Comparison of ENCODE assay signal across 8 mouse cellular contexts in genomic region chr11:49244595-49244930, GRCm38 (mm10). TPM values are rescaled to one million over a fixed set of nuclear protein-coding genes. Genes with fewer than 3 reads are reported as not detected.
DNase-seq lines count a peak whose midpoint lies in the region; ATAC-seq and TF ChIP-seq lines count a peak whose summit lies in the region.

No protein-coding gene starts in this region.

- peak overlapping the region; percentile 70 for H3K9ac ChIP-seq in embryonic facial prominence, embryonic 13.5 days
- peak overlapping the region; percentile 66 for H3K9ac ChIP-seq in hindbrain, postnatal 0 days (replicated peaks; ENCODE audit: low read length)

- TF ChIP-seq CTCF in lung, adult 2 months (IDR thresholded peaks at IDR 0.05; ENCODE audit: insufficient read depth, low read length): no peak
- no peak for TF ChIP-seq CTCF in hindbrain, postnatal 0 days (IDR thresholded peaks at IDR 0.05; ENCODE audit: low read depth)

- H3K4me2 ChIP-seq in embryonic facial prominence, embryonic 13.5 days: peak overlapping the region; percentile 62
- peak overlapping the region; percentile 75 for H3K4me2 ChIP-seq in hindbrain, postnatal 0 days (ENCODE audit: low read depth, low read length)
- H3K4me2 ChIP-seq in myocyte (ENCODE audit: low read depth): peak overlapping the region; percentile 88

- no peak for TF ChIP-seq POLR2A in lung, adult 2 months (IDR thresholded peaks at IDR 0.05; ENCODE audit: borderline replicate concordance, extremely low read depth, low read depth, low read length)
- TF ChIP-seq POLR2A in myocyte (IDR thresholded peaks at IDR 0.05; ENCODE audit: insufficient read length, low read depth): no peak

- H3ac ChIP-seq in myocyte (ENCODE audit: control insufficient read depth, insufficient read length): peak overlapping the region; percentile 28

- 2% methylated on average over 4 of the region's 4 CpGs for WGBS in lung, adult 2 months
- WGBS in embryonic facial prominence, embryonic 13.5 days: 0% methylated on average over 4 of the region's 4 CpGs
- WGBS in hindbrain, postnatal 0 days: 2% methylated on average over 4 of the region's 4 CpGs

- ATAC-seq in embryonic facial prominence, embryonic 13.5 days (ENCODE audit: insufficient number of reproducible peaks, insufficient read depth, low FRiP score, low TSS enrichment, low read depth): no peak
- ATAC-seq in hindbrain, postnatal 0 days: no peak

- H3K27ac ChIP-seq in embryonic facial prominence, embryonic 13.5 days: peak overlapping the region; percentile 97
- peak overlapping the region; percentile 90 for H3K27ac ChIP-seq in hindbrain, postnatal 0 days

- no peaks in the 10 kb centered on the region for H3K9me3 ChIP-seq in embryonic facial prominence, embryonic 13.5 days
- H3K9me3 ChIP-seq in hindbrain, postnatal 0 days (ENCODE audit: low read length): no peaks in the 10 kb centered on the region

- H3K4me3 ChIP-seq in lung, adult 2 months (replicated peaks; ENCODE audit: extremely low read depth, low read depth, low read length): peak overlapping the region; percentile 81
- peak overlapping the region; percentile 53 for H3K4me3 ChIP-seq in embryonic facial prominence, embryonic 13.5 days
- H3K4me3 ChIP-seq in hindbrain, postnatal 0 days (ENCODE audit: low read length): peak overlapping the region; percentile 67
- H3K4me3 ChIP-seq in myocyte: peak overlapping the region; percentile 49

- no peaks in the 10 kb centered on the region for H3K27me3 ChIP-seq in embryonic facial prominence, embryonic 13.5 days
- no peaks in the 10 kb centered on the region for H3K27me3 ChIP-seq in hindbrain, postnatal 0 days (ENCODE audit: insufficient read depth, low read length)
- H3K27me3 ChIP-seq in myocyte (ENCODE audit: control insufficient read depth, insufficient read depth, insufficient read length): no peaks in the 10 kb centered on the region

- H3K4me1 ChIP-seq in lung, adult 2 months (ENCODE audit: control insufficient read depth, insufficient read depth, low read length): peaks cover 25% of the 10 kb centered on the region
- peaks cover 25% of the 10 kb centered on the region for H3K4me1 ChIP-seq in embryonic facial prominence, embryonic 13.5 days
- H3K4me1 ChIP-seq in hindbrain, postnatal 0 days (ENCODE audit: insufficient read depth, low read length): peaks cover 13% of the 10 kb centered on the region; the same call in 1 of the 2 replicates

- no peaks in the 10 kb centered on the region for H3K36me3 ChIP-seq in embryonic facial prominence, embryonic 13.5 days
- H3K36me3 ChIP-seq in hindbrain, postnatal 0 days (ENCODE audit: insufficient read depth, low read length): no peaks in the 10 kb centered on the region
- no peaks in the 10 kb centered on the region for H3K36me3 ChIP-seq in myocyte (ENCODE audit: control insufficient read depth, insufficient read depth)

- H3K79me2 ChIP-seq in myocyte (ENCODE audit: control insufficient read depth, insufficient read depth): no peaks in the 10 kb centered on the region

- DNase-seq in lung, adult 2 months: no peak
- DNase-seq in lung, postnatal 14 days: no peak
- no peak for DNase-seq in hindbrain, postnatal 0 days (ENCODE audit: low spot score)
- DNase-seq in urinary bladder, postnatal 14 days (ENCODE audit: low spot score): no peak
- no peak for DNase-seq in right cerebral cortex, postnatal 4 days
- DNase-seq in thymus, postnatal 10 days (ENCODE audit: low spot score in 2 of 2): no peak

TF ChIP-seq in myocyte, 11 proteins besides CTCF, POLR2A, EP300 and RAD21:
- TF ChIP-seq TCF12 (IDR thresholded peaks at IDR 0.05; ENCODE audit: insufficient read depth, poor library complexity, severe bottlenecking) (no peak), CEBPB (IDR thresholded peaks at IDR 0.05; ENCODE audit: insufficient read depth, poor library complexity, severe bottlenecking) (no peak), USF1 (IDR thresholded peaks at IDR 0.05; ENCODE audit: low read depth) (no peak), POLR2AphosphoS2 (IDR thresholded peaks at IDR 0.05; ENCODE audit: insufficient read length, low read depth) (no peak), MYOG (IDR thresholded peaks at IDR 0.05; ENCODE audit: control insufficient read depth in 1 of 3, insufficient read depth in 1 of 3, insufficient read length in 2 of 3, low read depth in 2 of 3) (no peak), MAX (IDR thresholded peaks at IDR 0.05; ENCODE audit: low read depth) (no peak), REST (IDR thresholded peaks at IDR 0.05; ENCODE audit: insufficient read depth, insufficient read length) (no peak), SRF (IDR thresholded peaks at IDR 0.05; ENCODE audit: control insufficient read depth, insufficient read length, low read depth) (no peak), TCF3 (IDR thresholded peaks at IDR 0.05; ENCODE audit: insufficient read length, low read depth) (no peak), MYOD1 (IDR thresholded peaks at IDR 0.05; ENCODE audit: control insufficient read depth in 1 of 3, insufficient read length in 2 of 3, low read depth in 2 of 3) (no peak)

RNA-seq across cellular contexts. Expression of gene Mgat1, which starts 0.6 kb away (rescaled TPM):
- polyA plus RNA-seq in lung, adult 2 months (2012; rRNA removed): 216 and 218 TPM in 2 replicates
- polyA plus RNA-seq in embryonic facial prominence, embryonic 13.5 days (2015; fragmentation: Nextera tagmentation; extraction: Ambion mirVana): 53.5 and 56.7 TPM in 2 replicates
- total RNA-seq in hindbrain, postnatal 0 days (2014; rRNA removed): 87.4 and 109 TPM in 2 replicates
- 33.6 and 35.3 TPM in 2 replicates for polyA plus RNA-seq in hindbrain, postnatal 0 days (2015; fragmentation: Nextera tagmentation; extraction: Ambion mirVana)
- 45.8 TPM for polyA plus RNA-seq in myocyte (2012; fragmentation: generic; extraction: Trizol)

RNA-seq across cellular contexts. Expression of gene Olfr1393, which starts 33.5 kb away (rescaled TPM):
- polyA plus RNA-seq in lung, adult 2 months (2012; rRNA removed): not detected in 2 replicates
- not detected in 2 replicates for polyA plus RNA-seq in embryonic facial prominence, embryonic 13.5 days (2015; fragmentation: Nextera tagmentation; extraction: Ambion mirVana)
- total RNA-seq in hindbrain, postnatal 0 days (2014; rRNA removed): 0.86 TPM in 1 of 2 replicates, not detected in the other
- 0.10 and 0.13 TPM in 2 replicates for polyA plus RNA-seq in hindbrain, postnatal 0 days (2015; fragmentation: Nextera tagmentation; extraction: Ambion mirVana)
- polyA plus RNA-seq in myocyte (2012; fragmentation: generic; extraction: Trizol): not detected

RNA-seq across cellular contexts. Expression of gene Olfr1392, which starts 40.5 kb away (rescaled TPM):
- polyA plus RNA-seq in lung, adult 2 months (2012; rRNA removed): 0.09 TPM in 1 of 2 replicates, not detected in the other
- not detected in 2 replicates for polyA plus RNA-seq in embryonic facial prominence, embryonic 13.5 days (2015; fragmentation: Nextera tagmentation; extraction: Ambion mirVana)
- total RNA-seq in hindbrain, postnatal 0 days (2014; rRNA removed): not detected in 2 replicates
- polyA plus RNA-seq in hindbrain, postnatal 0 days (2015; fragmentation: Nextera tagmentation; extraction: Ambion mirVana): not detected in 2 replicates
- polyA plus RNA-seq in myocyte (2012; fragmentation: generic; extraction: Trizol): not detected

RNA-seq across cellular contexts. Expression of gene Zfp62, which starts 41.5 kb away (rescaled TPM):
- polyA plus RNA-seq in lung, adult 2 months (2012; rRNA removed): 1.5 and 3.0 TPM in 2 replicates
- 41.7 and 46.5 TPM in 2 replicates for polyA plus RNA-seq in embryonic facial prominence, embryonic 13.5 days (2015; fragmentation: Nextera tagmentation; extraction: Ambion mirVana)
- total RNA-seq in hindbrain, postnatal 0 days (2014; rRNA removed): 20.2 and 25.0 TPM in 2 replicates
- 25.7 and 25.8 TPM in 2 replicates for polyA plus RNA-seq in hindbrain, postnatal 0 days (2015; fragmentation: Nextera tagmentation; extraction: Ambion mirVana)
- 5.6 TPM for polyA plus RNA-seq in myocyte (2012; fragmentation: generic; extraction: Trizol)

RNA-seq across cellular contexts. Expression of gene Btnl9, which starts 57.6 kb away (rescaled TPM):
- polyA plus RNA-seq in lung, adult 2 months (2012; rRNA removed): 1.6 and 2.1 TPM in 2 replicates
- polyA plus RNA-seq in embryonic facial prominence, embryonic 13.5 days (2015; fragmentation: Nextera tagmentation; extraction: Ambion mirVana): 0.51 and 0.81 TPM in 2 replicates
- total RNA-seq in hindbrain, postnatal 0 days (2014; rRNA removed): 0.37 TPM in 1 of 2 replicates, not detected in the other
- polyA plus RNA-seq in hindbrain, postnatal 0 days (2015; fragmentation: Nextera tagmentation; extraction: Ambion mirVana): 0.39 and 0.50 TPM in 2 replicates
- not detected for polyA plus RNA-seq in myocyte (2012; fragmentation: generic; extraction: Trizol)
